Mouse (Mus musculus): ENCODE results near the gene Unkl.

Unkl gene

GRCm38 (mm10) chr17:25188150-25189031 lies at the start of gene Unkl:
Gene Unkl, plus strand, starts transcription at chr17:25188397.
- ATAC-seq (ENCODE audit: insufficient number of reproducible peaks, low FRiP score, low TSS enrichment), result no peak

- ATAC-seq (ENCODE audit: insufficient number of reproducible peaks, low FRiP score, low TSS enrichment), result no peak
Observed at GRCm38 (mm10) chr17:25138803-25139202, 49.4 kb upstream of the Unkl start.

- ATAC-seq (ENCODE audit: insufficient number of reproducible peaks, low FRiP score, low TSS enrichment), result no peak
Observed at GRCm38 (mm10) chr17:25139960-25140359, 48.2 kb upstream of the Unkl start.

DNA sequence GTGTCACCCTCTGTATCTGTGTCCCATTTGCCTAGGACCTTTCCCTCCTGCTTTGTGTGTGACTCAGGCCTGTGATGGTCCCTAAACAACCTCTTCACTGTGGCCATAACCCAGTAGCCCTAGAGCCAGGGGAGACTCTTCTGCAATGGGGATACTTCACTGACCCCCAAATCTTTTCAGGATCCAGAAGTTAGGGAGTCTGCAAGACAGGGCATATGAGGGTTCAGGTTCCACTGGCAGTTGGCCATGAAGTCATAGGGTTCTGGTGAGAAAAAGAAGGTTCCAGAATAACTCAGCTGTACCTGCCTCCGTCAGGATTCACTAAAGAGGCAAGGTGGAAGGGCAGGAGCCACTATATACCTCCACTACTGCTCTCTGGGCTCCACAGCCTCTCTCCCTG lies 26.0 kb upstream of the Unkl start, which contains the start of gene Ccdc154:
Gene Ccdc154 (plus strand): TSS at position 301 of the 400 bp plus-strand sequence.
- no peak for ATAC-seq (ENCODE audit: insufficient number of reproducible peaks, low FRiP score, low TSS enrichment)

DNA sequence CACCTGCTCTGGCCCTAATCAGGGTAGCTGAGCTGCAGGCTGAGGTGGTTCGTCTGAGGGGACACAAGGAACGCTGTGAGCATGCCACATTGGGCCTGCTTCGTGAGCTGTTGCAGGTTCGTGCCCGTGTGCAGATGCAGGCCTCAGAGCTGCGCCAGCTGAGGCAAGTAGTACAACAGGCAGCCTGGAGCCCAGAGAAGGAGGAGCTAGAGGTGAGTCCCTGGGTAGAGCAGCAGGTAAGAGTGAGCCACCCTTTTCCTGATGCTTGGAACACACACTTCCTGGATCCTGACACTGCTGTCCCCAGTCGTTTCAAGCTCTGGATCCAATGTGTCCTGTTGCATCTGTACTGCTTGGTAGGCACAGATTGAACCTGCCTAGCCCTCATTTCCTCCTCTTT lies 24.8 kb upstream of the Unkl start:
- no peak for ATAC-seq (ENCODE audit: insufficient number of reproducible peaks, low FRiP score, low TSS enrichment)

DNA sequence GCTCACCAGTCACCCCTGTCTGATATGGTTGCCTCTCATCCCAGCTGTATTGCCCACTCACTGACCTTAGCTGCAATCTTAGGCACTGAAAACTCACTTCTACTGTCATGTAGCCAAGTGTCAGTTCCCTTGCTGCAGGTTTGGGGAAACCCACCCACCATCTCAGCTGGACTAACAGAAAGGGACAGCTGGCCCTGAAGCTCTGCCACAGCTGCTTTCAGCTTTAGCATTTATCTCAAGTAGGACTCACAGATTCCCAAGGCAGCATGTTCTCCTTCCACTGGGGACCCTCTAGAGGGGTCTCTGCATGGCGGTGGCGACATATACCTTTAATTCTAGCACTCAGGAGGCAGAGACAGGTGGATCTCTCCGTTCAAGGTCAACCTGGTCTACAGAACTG lies 23.4 kb upstream of the Unkl start:
- ATAC-seq (ENCODE audit: insufficient number of reproducible peaks, low FRiP score, low TSS enrichment), result no peak

DNA sequence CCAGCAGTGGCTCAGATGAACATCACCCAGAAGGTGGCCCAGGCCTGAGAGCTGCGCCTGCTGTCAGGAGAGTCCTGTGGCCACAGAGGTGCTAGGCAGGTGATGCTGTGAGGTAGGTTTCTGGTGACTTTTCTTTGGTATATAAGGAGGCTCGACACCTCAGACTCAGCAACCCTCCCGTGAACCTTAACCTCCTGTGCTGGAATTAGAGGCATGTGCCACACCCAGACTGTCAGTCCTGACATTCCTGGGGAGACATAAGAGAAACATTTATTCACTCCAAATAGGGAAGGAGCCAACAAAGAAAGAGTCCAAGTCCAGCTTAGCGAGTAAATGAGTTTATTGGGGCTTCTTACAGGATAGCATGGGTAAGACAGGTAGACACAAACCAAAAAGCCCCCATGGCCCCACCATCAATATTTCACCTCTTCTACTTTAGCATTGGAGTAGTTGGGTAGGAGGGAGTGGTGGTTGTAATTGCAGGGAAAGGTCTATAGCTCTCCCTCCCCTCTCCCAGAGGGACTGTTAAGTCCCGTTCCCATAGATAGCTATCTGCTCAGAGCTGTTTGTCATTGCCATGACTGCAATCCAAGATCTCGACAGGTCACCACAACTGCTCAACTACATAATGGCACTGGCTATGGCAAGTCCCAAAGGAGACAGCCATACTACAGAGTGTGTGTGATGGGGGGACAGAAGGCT lies 22.1 kb upstream of the Unkl start:
- ATAC-seq (ENCODE audit: insufficient number of reproducible peaks, low FRiP score, low TSS enrichment), result no peak

DNA sequence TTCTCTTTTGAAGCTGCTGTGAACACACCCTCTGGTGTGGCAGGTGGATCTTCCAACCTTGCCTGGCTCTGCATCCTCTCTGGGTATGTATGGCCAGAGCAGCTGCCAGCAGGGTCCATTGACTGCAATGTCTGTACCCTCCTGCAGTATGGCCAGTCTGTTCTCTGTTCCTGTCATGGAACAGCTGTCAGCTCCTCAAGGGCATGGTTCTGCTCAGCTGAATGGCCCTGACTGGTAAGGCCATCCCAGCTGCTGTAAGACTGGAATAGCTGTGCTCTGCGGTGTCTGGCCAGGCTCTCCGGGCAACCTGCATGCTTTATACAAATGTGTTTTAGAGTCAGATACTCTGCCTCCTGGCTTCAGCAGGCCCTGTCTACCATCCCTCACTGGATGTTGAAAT lies 18.5 kb upstream of the Unkl start:
- no peak for ATAC-seq (ENCODE audit: insufficient number of reproducible peaks, low FRiP score, low TSS enrichment)

GRCm38 (mm10) chr17:25172558-25172957 lies 15.6 kb upstream of the Unkl start:
- ATAC-seq (ENCODE audit: insufficient number of reproducible peaks, low FRiP score, low TSS enrichment), result no peak

GRCm38 (mm10) chr17:25175411-25175810 lies 12.8 kb upstream of the Unkl start, which contains the start of gene Gm38655:
Gene Gm38655, minus strand, starts transcription at chr17:25175471.
- ATAC-seq (ENCODE audit: insufficient number of reproducible peaks, low FRiP score, low TSS enrichment), result no peak

- ATAC-seq (ENCODE audit: insufficient number of reproducible peaks, low FRiP score, low TSS enrichment), result no peak
Observed at GRCm38 (mm10) chr17:25183232-25183631, 5.0 kb upstream of the Unkl start.

- ATAC-seq (ENCODE audit: insufficient number of reproducible peaks, low FRiP score, low TSS enrichment), result peak; percentile 82; the same call in 1 of the 2 replicates
Observed at GRCm38 (mm10) chr17:25184129-25184691, 4.0 kb upstream of the Unkl start, which contains the start of gene BC003965. Gene BC003965, plus strand, starts transcription at chr17:25184554.

DNA sequence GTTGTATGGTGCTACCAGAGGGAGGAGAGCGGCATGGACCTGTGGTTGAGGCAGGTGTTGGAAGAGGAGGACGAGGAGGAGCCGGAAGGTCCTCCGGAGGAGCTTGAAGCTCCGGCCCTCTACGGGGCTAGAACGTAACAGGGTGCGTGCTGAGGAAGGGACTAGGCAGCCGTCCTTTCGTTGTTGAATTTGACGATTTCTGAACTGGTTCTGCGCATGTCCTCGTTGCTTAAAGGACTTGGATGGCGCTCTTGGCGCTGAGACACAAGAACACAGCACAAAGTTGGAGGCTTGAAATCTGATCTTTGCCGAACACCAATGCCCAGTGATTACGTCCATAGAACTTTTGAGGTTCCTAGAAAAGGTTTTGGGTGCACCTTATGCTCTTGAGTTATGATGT lies 3.2 kb upstream of the Unkl start:
- ATAC-seq (ENCODE audit: insufficient number of reproducible peaks, low FRiP score, low TSS enrichment), result no peak

GRCm38 (mm10) chr17:25187784-25188149 lies 430 bp upstream of the Unkl start:
- no peak for ATAC-seq (ENCODE audit: insufficient number of reproducible peaks, low FRiP score, low TSS enrichment)

GRCm38 (mm10) chr17:25189091-25189490 lies 894 bp downstream of the Unkl start:
- no peak for ATAC-seq (ENCODE audit: insufficient number of reproducible peaks, low FRiP score, low TSS enrichment)

- no peak for ATAC-seq (ENCODE audit: insufficient number of reproducible peaks, low FRiP score, low TSS enrichment)
Observed at GRCm38 (mm10) chr17:25202401-25202800, 14.2 kb downstream of the Unkl start.

- no peak for ATAC-seq (ENCODE audit: insufficient number of reproducible peaks, low FRiP score, low TSS enrichment)
Observed at GRCm38 (mm10) chr17:25210006-25210405, 21.8 kb downstream of the Unkl start.

DNA sequence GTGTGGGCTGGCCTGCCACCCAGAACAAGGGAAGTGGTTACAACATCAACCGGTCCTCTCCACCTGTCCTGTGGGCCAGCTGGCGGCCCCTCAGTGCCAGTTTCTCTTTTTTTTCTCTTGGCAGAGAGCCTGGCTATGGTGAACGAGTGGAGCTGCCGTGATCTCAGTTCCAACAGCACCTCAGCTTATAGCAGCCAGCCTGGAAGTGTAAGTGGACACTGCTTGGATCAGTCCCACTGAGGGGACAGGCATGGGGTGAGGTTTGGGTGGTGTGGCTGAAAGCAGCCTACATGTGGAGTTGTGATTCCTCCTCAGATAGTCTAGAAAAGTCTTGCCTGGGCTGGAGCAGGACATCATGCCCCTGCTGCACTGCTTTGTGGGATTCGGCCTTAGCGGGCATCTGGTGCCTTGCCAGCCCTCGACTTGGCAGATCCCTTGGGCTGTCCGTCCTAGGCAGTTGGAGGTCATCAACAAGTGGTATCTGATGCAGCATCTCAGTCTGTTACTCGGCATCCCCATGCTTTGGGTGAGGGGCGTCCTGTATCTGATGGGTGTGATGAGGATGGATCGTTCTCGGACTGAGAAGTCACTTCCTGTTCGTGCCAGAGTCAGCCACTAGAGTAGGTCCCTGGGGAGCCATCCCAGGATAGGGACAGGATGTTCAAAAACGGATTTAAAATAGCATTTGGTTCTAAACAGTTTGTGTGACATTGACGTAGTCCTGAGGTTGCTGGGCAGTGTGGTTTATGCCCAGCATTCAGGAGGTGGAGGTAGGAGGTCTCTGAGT lies 22.7 kb downstream of the Unkl start:
- ATAC-seq (ENCODE audit: insufficient number of reproducible peaks, low FRiP score, low TSS enrichment), result peak; percentile 76; the same call in 1 of the 2 replicates

DNA sequence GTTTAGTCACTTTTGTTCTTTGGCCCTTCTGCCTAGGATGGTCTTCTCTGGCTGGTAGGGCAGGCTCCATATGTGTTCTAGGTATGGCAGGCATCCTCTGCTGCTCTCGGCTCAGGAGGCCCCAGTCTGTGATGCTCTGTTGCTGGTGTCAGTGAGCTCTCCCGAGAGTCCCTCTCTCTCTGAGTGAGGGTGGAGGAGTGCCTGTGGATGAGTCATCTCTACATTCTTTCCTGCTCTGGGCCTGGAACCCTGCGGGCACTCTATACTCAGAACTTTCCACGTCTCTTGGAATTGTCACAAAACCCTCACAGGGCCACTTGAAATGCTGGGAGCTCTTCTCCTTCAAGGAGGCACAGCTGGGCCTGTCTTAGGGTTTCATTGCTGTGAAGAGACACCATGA lies 23.5 kb downstream of the Unkl start:
- ATAC-seq (ENCODE audit: insufficient number of reproducible peaks, low FRiP score, low TSS enrichment), result no peak

GRCm38 (mm10) chr17:25215431-25215830 lies 27.2 kb downstream of the Unkl start:
- no peak for ATAC-seq (ENCODE audit: insufficient number of reproducible peaks, low FRiP score, low TSS enrichment)
